ENCODE assay signal across 18 mouse cellular contexts in genomic region chr3:31882621-31883131, GRCm38 (mm10). TPM values are rescaled to one million over a fixed set of nuclear protein-coding genes. Genes with fewer than 3 reads are reported as not detected.
DNase-seq lines count a peak whose midpoint lies in the region; ATAC-seq lines count a peak whose summit lies in the region.
"Had no signal": no experiment of that assay in that cellular context is flagged by ENCODE, and none has a peak within 500 bp of the region (broad histone marks: within the 10 kb centered on the region; RNA-seq: fewer than 3 reads in every experiment).

No protein-coding gene starts in this region.

- no peaks in the 10 kb centered on the region for H3K36me3 ChIP-seq in kidney, embryonic 15.5 days
- no peaks in the 10 kb centered on the region for H3K36me3 ChIP-seq in hindbrain, embryonic 16.5 days (ENCODE audit: control insufficient read depth, insufficient read depth, low read length)
- H3K36me3 ChIP-seq in neural tube, embryonic 15.5 days: no peaks in the 10 kb centered on the region
- H3K36me3 ChIP-seq: embryonic facial prominence, embryonic 13.5 days; lung, embryonic 15.5 days had no signal

- no peak overlapping the region for H3K9ac ChIP-seq in kidney, embryonic 15.5 days
- H3K9ac ChIP-seq in hindbrain, embryonic 16.5 days (ENCODE audit: low read depth, low read length): no peak overlapping the region
- H3K9ac ChIP-seq in neural tube, embryonic 15.5 days (replicated peaks): no peak overlapping the region
- H3K9ac ChIP-seq: embryonic facial prominence, embryonic 13.5 days; lung, embryonic 15.5 days had no signal

- 0 out of 2 replicates have a peak, but pooled peaks cover 4% of the 10 kb centered on the region for H3K9me3 ChIP-seq in kidney, embryonic 15.5 days (replicated peaks)
- peaks cover 3% of the 10 kb centered on the region; the same call in 1 of the 2 replicates for H3K9me3 ChIP-seq in hindbrain, embryonic 16.5 days (ENCODE audit: control insufficient read depth, low read length)
- H3K9me3 ChIP-seq in neural tube, embryonic 15.5 days (replicated peaks): no peaks in the 10 kb centered on the region
- H3K9me3 ChIP-seq: lung, embryonic 15.5 days had no signal

- H3K4me3 ChIP-seq in kidney, embryonic 15.5 days (replicated peaks): no peak overlapping the region
- no peak overlapping the region for H3K4me3 ChIP-seq in hindbrain, embryonic 16.5 days (ENCODE audit: low read length)
- H3K4me3 ChIP-seq in neural tube, embryonic 15.5 days (replicated peaks): no peak overlapping the region
- H3K4me3 ChIP-seq: embryonic facial prominence, embryonic 13.5 days; lung, embryonic 15.5 days; megakaryocyte, embryonic 14.5 days had no signal

- H3K27ac ChIP-seq in kidney, embryonic 15.5 days: 0 out of 2 replicates have a peak overlapping the region, but pooled peaks have one; percentile 18
- H3K27ac ChIP-seq in hindbrain, embryonic 16.5 days (ENCODE audit: low read depth, low read length): no peak overlapping the region
- H3K27ac ChIP-seq in neural tube, embryonic 15.5 days (replicated peaks): no peak overlapping the region
- H3K27ac ChIP-seq: embryonic facial prominence, embryonic 13.5 days; lung, embryonic 15.5 days had no signal

- no peak overlapping the region for H3K4me2 ChIP-seq in kidney, embryonic 15.5 days
- no peak overlapping the region for H3K4me2 ChIP-seq in hindbrain, embryonic 16.5 days (ENCODE audit: low read length)
- no peak overlapping the region for H3K4me2 ChIP-seq in neural tube, embryonic 15.5 days
- H3K4me2 ChIP-seq: embryonic facial prominence, embryonic 13.5 days; lung, embryonic 15.5 days had no signal

- no peaks in the 10 kb centered on the region for H3K27me3 ChIP-seq in kidney, embryonic 15.5 days
- no peaks in the 10 kb centered on the region for H3K27me3 ChIP-seq in hindbrain, embryonic 16.5 days (replicated peaks; ENCODE audit: control insufficient read depth, insufficient read depth, low read length)
- H3K27me3 ChIP-seq in neural tube, embryonic 15.5 days (replicated peaks): no peaks in the 10 kb centered on the region
- H3K27me3 ChIP-seq: embryonic facial prominence, embryonic 13.5 days; lung, embryonic 15.5 days; megakaryocyte, embryonic 14.5 days had no signal

- DNase-seq in kidney, postnatal 14 days: no peak
- DNase-seq in embryo, embryonic 10.5 days (ENCODE audit: low spot score): peak; percentile 52
- DNase-seq in layer of hippocampus, adult 8-10 months (ENCODE audit: low spot score in 2 of 2): no peak
- DNase-seq in heart, postnatal 14 days: no peak
- DNase-seq: adrenal gland, postnatal 14 days; cerebellum, adult 11 months; heart, postnatal 36 days; kidney, postnatal 10 days; spleen, adult 18-20 months had no signal

- ATAC-seq in kidney, embryonic 15.5 days (replicated peaks; ENCODE audit: low FRiP score): peak; percentile 74
- ATAC-seq in hindbrain, embryonic 16.5 days: peak; percentile 50; the same call in 1 of the 2 replicates
- peak; percentile 14; the same call in 1 of the 2 replicates for ATAC-seq in neural tube, embryonic 15.5 days (ENCODE audit: low FRiP score)
- ATAC-seq in inflammation-experienced regulatory T-cells, adult 6 months: no peak

- WGBS in kidney, embryonic 15.5 days: 51% methylated on average over 12 of the region's 12 CpGs
- 26% methylated on average over 12 of the region's 12 CpGs for WGBS in hindbrain, embryonic 16.5 days
- WGBS in neural tube, embryonic 15.5 days: 22% methylated on average over 12 of the region's 12 CpGs

- peaks cover 10% of the 10 kb centered on the region for H3K4me1 ChIP-seq in kidney, embryonic 15.5 days
- no peaks in the 10 kb centered on the region for H3K4me1 ChIP-seq in hindbrain, embryonic 16.5 days (ENCODE audit: control insufficient read depth, insufficient read depth, low read depth, low read length)
- 0 out of 2 replicates have a peak, but pooled peaks cover 5% of the 10 kb centered on the region for H3K4me1 ChIP-seq in neural tube, embryonic 15.5 days
- H3K4me1 ChIP-seq: embryonic facial prominence, embryonic 13.5 days; lung, embryonic 15.5 days; megakaryocyte, embryonic 14.5 days had no signal

- intact Hi-C loops in heart, postnatal 14 days (cut with DNase I): no loop called here

RNA-seq across cellular contexts. Expression of gene Kcnmb2, which starts 19.6 kb away (rescaled TPM):
- polyA plus RNA-seq in kidney, embryonic 15.5 days (2015; fragmentation: Nextera tagmentation; extraction: Ambion mirVana): 2.4 and 2.5 TPM in 2 replicates
- polyA plus RNA-seq in hindbrain, embryonic 16.5 days (2015; fragmentation: Nextera tagmentation; extraction: Ambion mirVana): 13.9 and 14.7 TPM in 2 replicates
- 19.1 and 21.1 TPM in 2 replicates for polyA plus RNA-seq in neural tube, embryonic 15.5 days (2015; fragmentation: Nextera tagmentation; extraction: Ambion mirVana)
- total RNA-seq in layer of hippocampus, adult 8-10 months (2022): 10 to 100 TPM; 10.2 to 13.2 (median 10.5) TPM
- total RNA-seq in heart, postnatal 14 days (2021): under 1 TPM in 1 of 2 experiments, not detected in 1; 0.48 TPM
- polyA plus RNA-seq in inflammation-experienced regulatory T-cells, adult 6 months (2017; shearing (Covaris generic)): not detected
- total RNA-seq: granulocyte monocyte progenitor cell, adult 5-6 weeks; heart, postnatal 36 days had no signal
- polyA plus RNA-seq: C2C12 had no signal
